Mouse (Mus musculus) neural tube, embryonic 12.5 days (tissue): ENCODE measurements around the gene Btbd9. TPM values are rescaled to one million over a fixed set of nuclear protein-coding genes. Genes with fewer than 3 reads are reported as not detected.

Experiments used
- ATAC-seq: fragments of 200-750 bp; cut with Nextera tagmentation; 2 replicates; pipeline ENCODE4 v1.8.0; 2017; ENCODE audit warnings: low read depth, mild to moderate bottlenecking, moderate TSS enrichment, moderate library complexity; ENCODE audit not compliant: low FRiP score
- H3K27ac ChIP-seq: fragments of 300-500 bp; sonication (generic); 2 replicates; pipeline ENCODE4 v1.5.1; 2016
- H3K27me3 ChIP-seq: fragments of 300-500 bp; sonication (generic); replicated peaks from 2 replicates; pipeline ENCODE4 v1.6.1; 2016; ENCODE audit warnings: mild to moderate bottlenecking
- H3K36me3 ChIP-seq: fragments of 300-500 bp; sonication (generic); 2 replicates; pipeline ENCODE4 v1.6.1; 2016; ENCODE audit warnings: mild to moderate bottlenecking
- H3K4me1 ChIP-seq: fragments of 300-500 bp; sonication (generic); 2 replicates; pipeline ENCODE4 v1.6.1; 2016
- H3K4me2 ChIP-seq: fragments of 300-500 bp; sonication (generic); replicated peaks from 2 replicates; pipeline ENCODE4 v1.6.1; 2016; ENCODE audit warnings: mild to moderate bottlenecking
- H3K4me3 ChIP-seq: fragments of 300-500 bp; sonication (generic); 2 replicates; pipeline ENCODE4 v1.5.1; 2016
- H3K9ac ChIP-seq: fragments of 300-500 bp; sonication (generic); 2 replicates; pipeline ENCODE4 v1.6.1; 2016; ENCODE audit warnings: mild to moderate bottlenecking
- H3K9me3 ChIP-seq: fragments of 300-500 bp; sonication (generic); 2 replicates; pipeline ENCODE4 v1.6.1; 2016; ENCODE audit warnings: mild to moderate bottlenecking
- WGBS: fragments of 180-500 bp; shearing (Covaris S2); methylation state at CpG from one replicate; pipeline ENCODE4 v1.1.7; 2016; 5-methylcytosine and 5-hydroxymethylcytosine counted together
- polyA plus RNA-seq: library from polyadenylated mRNA; unstranded; fragments of >200 nt; fragmentation: Nextera tagmentation; extraction: Ambion mirVana; gene quantifications from 2 replicates; pipeline ENCODE4 v1.2.1, GENCODE M21; 2016

Btbd9 gene
- polyA plus RNA-seq, 1 experiment from 2014 or later: 88.6 TPM

DNA sequence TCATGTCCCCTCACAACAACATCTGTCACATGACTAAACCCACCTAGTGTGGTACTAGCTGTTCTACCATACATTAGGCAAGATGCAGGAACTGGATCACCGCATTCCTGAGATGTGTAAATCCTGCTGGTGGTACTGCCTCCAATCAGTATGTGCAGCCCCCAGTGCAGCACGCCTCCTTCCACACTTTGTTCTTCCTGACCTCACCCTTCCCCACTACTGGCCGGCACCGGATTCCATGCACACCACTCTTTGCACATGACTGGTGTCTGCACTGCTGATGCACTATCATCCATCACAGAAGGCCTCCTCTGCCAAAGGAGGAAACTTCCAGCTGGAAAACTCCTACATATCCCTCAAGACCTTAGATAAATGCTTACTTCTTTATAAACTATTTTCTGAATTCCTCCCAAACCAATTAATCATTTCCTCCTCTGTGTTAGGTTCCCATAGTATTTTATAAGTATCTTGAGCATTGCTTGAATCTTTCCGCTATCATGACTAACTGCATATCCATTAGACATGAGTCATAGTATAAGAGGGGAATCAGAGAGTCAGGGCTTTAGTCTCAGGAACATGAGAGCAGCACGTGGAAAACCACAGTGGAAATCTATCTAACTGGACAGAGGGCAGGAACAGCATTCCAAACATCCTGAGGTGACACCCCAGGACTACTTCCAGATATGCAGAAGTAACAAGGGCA lies 111.1 kb downstream of the Btbd9 start:
- 84% methylated on average over 6 of the region's 6 CpGs for WGBS
- H3K9me3 ChIP-seq: no peaks in the 10 kb centered on the region
- no peak overlapping the region for H3K9ac ChIP-seq
- H3K4me2 ChIP-seq: no peak overlapping the region
- no peaks in the 10 kb centered on the region for H3K36me3 ChIP-seq
- no peaks in the 10 kb centered on the region for H3K27me3 ChIP-seq
- peaks cover 18% of the 10 kb centered on the region for H3K4me1 ChIP-seq
- ATAC-seq: no peak
- H3K27ac ChIP-seq: no peak overlapping the region
- no peak overlapping the region for H3K4me3 ChIP-seq

DNA sequence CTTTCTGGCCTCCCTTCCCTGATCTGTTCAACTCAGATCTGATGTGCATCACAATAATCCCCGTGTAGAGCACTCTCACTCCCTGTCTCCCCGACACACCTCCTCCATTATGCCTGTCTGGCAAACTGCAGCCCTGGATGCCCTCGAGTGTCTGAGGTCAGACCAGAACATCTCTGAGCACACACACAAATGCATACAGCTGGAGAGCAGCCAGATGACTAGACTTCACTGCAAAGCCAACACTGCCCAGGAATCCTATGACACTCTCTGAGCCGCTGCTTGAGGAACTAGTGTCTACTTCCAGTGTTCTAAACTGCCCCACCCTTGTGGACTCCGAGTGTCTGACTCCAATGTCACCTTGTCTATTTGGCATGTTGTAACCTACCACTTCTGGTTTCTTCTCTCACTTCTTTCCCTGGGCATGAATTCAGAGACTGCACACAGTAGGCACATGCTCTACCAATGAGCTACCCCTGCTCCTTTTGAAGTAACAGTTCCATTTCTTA lies 112.0 kb downstream of the Btbd9 start:
- Histone ChIP-seq H3K9ac (no peak overlapping the region), H3K27me3 (no peaks in the 10 kb centered on the region), H3K4me1 (peaks cover 19% of the 10 kb centered on the region), H3K4me3 (no peak overlapping the region), H3K27ac (no peak overlapping the region), H3K36me3 (no peaks in the 10 kb centered on the region), H3K9me3 (no peaks in the 10 kb centered on the region), H3K4me2 (no peak overlapping the region)
- WGBS: 57% methylated on average over 5 of the region's 5 CpGs
- ATAC-seq: no peak

DNA sequence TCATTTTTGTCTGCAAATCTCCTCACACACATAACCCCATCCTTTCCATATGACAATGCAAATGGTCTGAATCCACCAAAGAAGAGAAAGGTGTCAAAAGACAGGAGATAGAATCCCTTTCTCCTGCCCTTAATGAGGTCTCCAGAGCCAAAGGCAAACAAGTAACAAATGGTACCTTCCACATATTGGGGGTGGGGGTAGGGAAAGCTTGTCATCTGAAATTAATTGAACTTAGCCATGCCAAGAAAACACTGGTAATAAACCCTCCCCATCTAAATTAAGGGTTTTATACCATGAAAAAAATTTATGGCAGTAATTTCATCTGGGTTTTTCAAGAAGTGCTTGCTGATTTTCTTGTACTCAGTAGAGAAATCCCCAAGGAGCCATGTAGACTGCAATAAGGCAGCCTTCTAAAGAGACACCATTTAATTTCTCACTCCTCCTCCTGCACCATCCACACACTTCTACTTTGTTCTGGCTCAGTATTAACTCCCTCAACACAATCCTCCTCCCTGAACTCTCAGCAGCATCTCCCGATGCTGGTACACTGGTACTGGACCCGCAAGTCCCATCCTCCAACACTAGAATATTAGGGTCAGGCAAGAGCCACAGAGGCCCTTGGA lies 115.5 kb downstream of the Btbd9 start:
- H3K27ac ChIP-seq: no peak overlapping the region
- H3K4me3 ChIP-seq: no peak overlapping the region
- no peak overlapping the region for H3K4me2 ChIP-seq
- no peaks in the 10 kb centered on the region for H3K9me3 ChIP-seq
- WGBS: 76% methylated on average over 2 of the region's 2 CpGs
- peaks cover 25% of the 10 kb centered on the region for H3K4me1 ChIP-seq
- H3K9ac ChIP-seq: no peak overlapping the region
- no peaks in the 10 kb centered on the region for H3K27me3 ChIP-seq
- H3K36me3 ChIP-seq: no peaks in the 10 kb centered on the region
- ATAC-seq: no peak

GRCm38 (mm10) chr17:30459706-30460105 lies 116.6 kb downstream of the Btbd9 start:
- no peak overlapping the region for H3K27ac ChIP-seq
- no peak overlapping the region for H3K9ac ChIP-seq
- peaks cover 25% of the 10 kb centered on the region for H3K4me1 ChIP-seq
- H3K4me3 ChIP-seq: no peak overlapping the region
- no peaks in the 10 kb centered on the region for H3K36me3 ChIP-seq
- no peak overlapping the region for H3K4me2 ChIP-seq
- 37% methylated on average over 5 of the region's 5 CpGs for WGBS
- no peaks in the 10 kb centered on the region for H3K27me3 ChIP-seq
- no peak for ATAC-seq
- H3K9me3 ChIP-seq: no peaks in the 10 kb centered on the region

DNA sequence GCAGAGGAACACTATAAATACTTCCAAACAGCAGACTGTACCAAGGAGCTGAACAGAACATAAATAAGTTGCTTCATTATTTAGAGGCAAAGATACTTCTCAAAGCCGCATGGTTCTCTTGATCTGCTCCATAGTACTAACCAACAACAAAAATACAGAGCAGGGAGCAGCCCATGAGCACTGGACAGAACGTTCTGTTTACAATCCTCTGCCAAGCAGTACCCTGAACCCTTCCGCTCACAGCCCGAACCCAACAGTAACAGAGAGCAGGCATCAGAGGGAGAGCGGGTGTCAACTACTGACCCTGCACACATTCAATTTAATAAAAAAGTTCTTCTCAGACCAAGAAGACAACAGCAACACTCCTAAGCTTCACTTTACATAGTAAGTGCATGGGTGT lies 117.4 kb downstream of the Btbd9 start:
- Histone ChIP-seq H3K4me3 (no peak overlapping the region), H3K4me2 (no peak overlapping the region), H3K4me1 (peaks cover 25% of the 10 kb centered on the region), H3K9ac (no peak overlapping the region), H3K27ac (no peak overlapping the region), H3K27me3 (no peaks in the 10 kb centered on the region), H3K36me3 (no peaks in the 10 kb centered on the region), H3K9me3 (no peaks in the 10 kb centered on the region)
- 94% methylated on average over 5 of the region's 5 CpGs for WGBS
- ATAC-seq: no peak

DNA sequence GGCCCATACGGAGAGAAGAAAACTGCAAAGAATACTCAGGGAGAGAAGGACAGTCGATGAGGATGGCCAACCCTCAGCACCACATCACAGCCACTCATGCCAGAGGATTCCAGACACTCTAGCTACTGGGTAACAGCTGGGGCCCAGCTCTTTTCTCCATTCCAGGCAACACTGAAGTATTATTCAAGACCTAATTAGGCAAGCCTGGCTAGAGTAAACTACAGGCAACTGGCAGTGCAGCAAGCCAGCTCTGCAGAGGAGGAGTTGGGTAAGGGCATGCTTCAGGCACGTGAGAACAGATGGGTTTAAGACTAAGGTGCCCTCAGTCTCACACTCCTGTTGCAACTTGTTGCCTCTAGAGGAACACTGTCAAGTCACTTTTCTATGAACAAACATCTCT lies 118.0 kb downstream of the Btbd9 start:
- Histone ChIP-seq H3K4me3 (no peak overlapping the region), H3K9ac (no peak overlapping the region), H3K9me3 (no peaks in the 10 kb centered on the region), H3K36me3 (no peaks in the 10 kb centered on the region), H3K27me3 (no peaks in the 10 kb centered on the region), H3K27ac (no peak overlapping the region), H3K4me1 (peaks cover 25% of the 10 kb centered on the region), H3K4me2 (no peak overlapping the region)
- WGBS: 75% methylated on average over 3 of the region's 3 CpGs
- ATAC-seq: no peak

- Histone ChIP-seq H3K36me3 (no peaks in the 10 kb centered on the region), H3K27ac (no peak overlapping the region), H3K4me2 (no peak overlapping the region), H3K27me3 (no peaks in the 10 kb centered on the region), H3K4me1 (peaks cover 25% of the 10 kb centered on the region), H3K4me3 (no peak overlapping the region), H3K9me3 (no peaks in the 10 kb centered on the region), H3K9ac (no peak overlapping the region)
- no peak for ATAC-seq
- 63% methylated on average over 7 of the region's 7 CpGs for WGBS
Measured at GRCm38 (mm10) chr17:30457486-30457885, 118.8 kb downstream of the Btbd9 start.

DNA sequence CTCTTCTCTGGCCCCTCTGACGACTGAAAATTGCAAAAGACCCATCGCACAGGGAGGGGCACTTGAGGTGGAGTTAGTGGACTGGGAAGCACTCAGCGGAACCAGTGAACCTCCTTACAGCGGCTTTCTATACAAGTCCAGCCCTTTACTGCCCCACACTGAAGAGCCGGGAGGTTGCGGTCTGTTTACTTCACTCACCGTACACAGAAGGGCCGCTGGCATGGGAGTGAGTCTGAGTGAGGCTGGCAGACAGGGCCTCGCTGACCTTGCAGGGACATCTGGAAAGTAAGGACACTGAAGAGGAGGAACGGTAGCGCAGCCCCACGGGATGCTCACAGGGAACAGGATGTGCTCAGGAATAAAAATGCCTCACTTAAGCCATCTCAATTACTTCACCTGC lies 120.0 kb downstream of the Btbd9 start:
- H3K4me1 ChIP-seq: peaks cover 25% of the 10 kb centered on the region

DNA sequence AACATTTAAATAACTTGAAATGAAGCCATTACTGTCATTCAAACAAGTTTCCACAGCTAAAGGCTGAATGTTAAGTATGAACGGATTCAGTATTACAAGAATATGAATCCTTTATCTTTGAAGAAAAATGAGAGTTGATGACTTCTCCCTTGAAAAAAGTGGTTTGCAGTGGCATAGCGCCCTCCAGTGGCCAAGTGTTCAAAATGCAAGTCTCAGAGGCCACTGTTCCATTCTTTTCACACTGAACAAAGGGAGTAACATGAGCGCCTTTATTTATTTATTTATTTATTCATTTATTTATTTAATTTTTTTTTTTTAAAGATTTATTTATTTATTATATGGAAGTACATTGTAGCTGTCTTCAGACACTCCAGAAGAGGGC lies 121.4 kb downstream of the Btbd9 start:
- H3K4me3 ChIP-seq: no peak overlapping the region

More for the DNA sequence above, 120.0 kb downstream of the Btbd9 start:
- 65% methylated on average over 12 of the region's 12 CpGs for WGBS
- H3K36me3 ChIP-seq: no peaks in the 10 kb centered on the region
- H3K9ac ChIP-seq: no peak overlapping the region
- no peaks in the 10 kb centered on the region for H3K27me3 ChIP-seq
- H3K4me3 ChIP-seq: no peak overlapping the region
- no peak overlapping the region for H3K27ac ChIP-seq
- H3K9me3 ChIP-seq: no peaks in the 10 kb centered on the region
- no peak for ATAC-seq
- no peak overlapping the region for H3K4me2 ChIP-seq

DNA sequence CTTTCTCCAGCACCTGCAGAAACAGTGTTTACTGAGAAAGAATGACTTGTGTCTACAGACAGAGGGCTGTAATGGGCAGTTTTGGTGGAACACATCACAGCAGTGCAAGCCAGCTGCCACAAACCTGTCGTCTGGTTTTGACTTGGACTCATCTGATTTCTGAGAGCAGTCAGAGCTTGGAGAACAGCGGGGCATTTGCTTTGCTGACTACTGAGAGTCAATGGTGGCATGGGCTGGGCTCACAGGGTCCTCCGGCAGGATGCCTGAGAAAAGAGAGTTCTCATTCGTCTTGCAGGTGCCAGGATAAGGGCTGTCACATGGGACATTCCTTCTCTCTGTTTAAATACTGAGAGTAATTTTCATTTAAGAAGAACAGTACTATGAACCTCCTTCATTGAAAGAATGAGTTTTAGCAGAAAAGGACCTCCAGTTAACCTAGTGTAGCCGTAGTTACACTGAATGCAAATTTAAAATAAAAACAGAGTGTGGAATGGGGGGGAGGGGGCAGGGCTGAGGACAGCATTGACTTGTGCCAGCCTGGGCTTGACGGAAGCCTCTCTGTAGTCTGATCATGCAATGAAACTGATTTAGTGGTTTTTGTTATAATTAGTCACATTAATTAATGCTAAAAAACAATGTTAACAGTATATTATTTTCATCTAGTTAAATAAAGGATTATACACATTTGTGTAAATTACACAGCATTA lies 122.0 kb downstream of the Btbd9 start:
- no peak for ATAC-seq
- WGBS: 46% methylated on average over 6 of the region's 6 CpGs
- no peaks in the 10 kb centered on the region for H3K36me3 ChIP-seq
- H3K9me3 ChIP-seq: no peaks in the 10 kb centered on the region
- no peak overlapping the region for H3K9ac ChIP-seq
- H3K27ac ChIP-seq: no peak overlapping the region
- no peaks in the 10 kb centered on the region for H3K27me3 ChIP-seq
- peaks cover 21% of the 10 kb centered on the region for H3K4me1 ChIP-seq
- H3K4me2 ChIP-seq: no peak overlapping the region
- H3K4me3 ChIP-seq: no peak overlapping the region

More for the DNA sequence above, 121.4 kb downstream of the Btbd9 start:
- H3K9me3 ChIP-seq: no peaks in the 10 kb centered on the region
- no peaks in the 10 kb centered on the region for H3K36me3 ChIP-seq
- H3K27me3 ChIP-seq: no peaks in the 10 kb centered on the region
- no peak overlapping the region for H3K4me2 ChIP-seq
- no peak overlapping the region for H3K9ac ChIP-seq
- 27% methylated on average over 3 of the region's 3 CpGs for WGBS
- H3K4me1 ChIP-seq: peaks cover 21% of the 10 kb centered on the region
- ATAC-seq: no peak
- no peak overlapping the region for H3K27ac ChIP-seq

- Histone ChIP-seq H3K27me3 (no peaks in the 10 kb centered on the region), H3K27ac (no peak overlapping the region), H3K4me3 (no peak overlapping the region), H3K36me3 (no peaks in the 10 kb centered on the region), H3K4me2 (no peak overlapping the region), H3K9ac (no peak overlapping the region), H3K9me3 (no peaks in the 10 kb centered on the region), H3K4me1 (peaks cover 18% of the 10 kb centered on the region)
- 55% methylated on average over 4 of the region's 4 CpGs for WGBS
- ATAC-seq: no peak
Measured at GRCm38 (mm10) chr17:30453272-30453671, 123.0 kb downstream of the Btbd9 start.

DNA sequence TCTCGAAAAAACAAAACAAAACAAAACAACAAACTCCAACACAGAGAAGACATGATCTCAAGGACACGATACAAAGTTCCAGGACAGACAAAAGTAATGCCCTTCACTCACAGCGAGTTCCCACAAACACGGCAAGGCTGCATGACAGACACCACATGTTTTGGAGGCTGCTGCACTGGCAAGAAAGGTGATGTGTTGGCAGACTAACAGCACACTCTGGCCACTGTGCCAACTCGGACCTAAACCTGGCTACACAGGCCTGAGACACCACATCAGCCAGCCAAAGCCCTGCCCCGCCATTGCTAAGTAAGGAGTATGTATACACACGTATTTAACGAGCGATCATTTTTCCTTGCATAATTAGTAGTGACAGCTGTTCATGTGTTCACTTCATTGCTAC lies 123.9 kb downstream of the Btbd9 start:
- no peak for ATAC-seq
- Histone ChIP-seq H3K36me3 (no peaks in the 10 kb centered on the region), H3K9me3 (no peaks in the 10 kb centered on the region), H3K27ac (no peak overlapping the region), H3K4me1 (peaks cover 12% of the 10 kb centered on the region; the same call in 1 of the 2 replicates), H3K4me3 (no peak overlapping the region), H3K4me2 (no peak overlapping the region), H3K27me3 (no peaks in the 10 kb centered on the region), H3K9ac (no peak overlapping the region)
- 93% methylated on average over 9 of the region's 9 CpGs for WGBS
